Mouse (Mus musculus) activated CD4-positive, CD25-positive, alpha-beta regulatory T cell (primary cell): ENCODE data around the gene Lingo1. TPM values are rescaled to one million over a fixed set of nuclear protein-coding genes. Genes with fewer than 3 reads are reported as not detected.

Experiments used
- polyA plus RNA-seq, 2 experiments: library from polyadenylated mRNA; unstranded; fragments of 100-300 nt; shearing (Covaris generic); gene quantifications; one replicate each; pipeline ENCODE4 v1.2.1; 2017

The Lingo1 gene
- not detected for polyA plus RNA-seq

DNA sequence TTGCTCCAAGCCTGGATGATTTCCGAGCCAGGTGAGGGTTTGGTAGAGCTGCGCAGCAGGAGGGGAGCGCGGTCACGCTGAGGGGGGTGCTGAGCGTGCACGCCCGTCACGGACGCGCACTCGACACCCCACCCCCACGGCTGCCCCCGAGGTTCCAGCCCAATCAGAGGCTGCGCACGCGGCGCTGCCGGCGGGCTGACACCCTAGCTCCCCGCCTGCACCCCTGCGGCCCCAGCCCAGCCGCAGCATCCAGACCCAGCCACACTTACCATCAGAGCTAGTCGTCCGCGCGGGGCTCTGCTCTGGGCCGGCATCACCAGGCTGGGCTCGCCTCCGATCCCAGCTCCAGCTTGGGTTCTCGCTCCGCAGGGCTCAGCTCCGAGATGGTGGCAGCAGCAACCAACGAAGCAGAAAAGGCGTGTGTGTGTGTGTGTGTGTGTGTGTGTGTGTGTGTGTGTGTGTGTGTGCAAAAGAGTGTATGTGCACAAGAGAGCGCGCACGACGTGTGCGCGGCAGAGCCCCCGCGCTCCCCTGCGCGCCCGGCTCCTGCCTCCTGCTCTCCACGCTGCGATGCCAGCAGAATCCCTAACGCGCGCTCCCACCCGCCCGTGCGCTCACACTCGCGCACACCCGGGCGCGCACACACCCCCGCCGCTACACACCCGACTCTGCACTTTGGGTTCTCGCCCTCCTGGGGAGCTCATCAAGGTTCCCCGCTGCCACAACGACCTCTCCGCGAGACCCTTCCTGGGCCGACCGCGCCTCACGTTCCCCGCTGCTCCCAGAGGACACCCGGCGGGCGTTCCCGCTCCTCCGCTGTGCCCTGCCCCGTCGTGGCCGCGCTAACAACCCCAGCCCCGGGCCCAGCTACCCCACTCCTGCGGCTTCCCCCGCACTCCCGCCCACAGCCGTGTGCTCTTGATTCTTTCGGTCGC lies at the start of gene Lingo1:
Gene Lingo1, minus strand, starts transcription at position 748 of the 935 bp plus-strand sequence.

Other genes with a start within 250 kb of the Lingo1 start
- not detected for gene Odf3l1, start 68.2 kb upstream of the Lingo1 start, polyA plus RNA-seq
- under 1 TPM; 0.06 to 0.13 TPM for gene Cspg4, start 68.6 kb upstream of the Lingo1 start, polyA plus RNA-seq
- gene Snx33, start 131.9 kb upstream of the Lingo1 start, polyA plus RNA-seq: 1 to 10 TPM; 6.7 to 8.4 TPM
- gene Imp3, start 141.0 kb upstream of the Lingo1 start, polyA plus RNA-seq: 100 to 1,000 TPM in 1 of 2 experiments, 10 to 100 TPM in 1; 92.8 to 112 TPM
- 10 to 100 TPM; 17.0 to 17.7 TPM for gene Snupn, start 154.4 kb upstream of the Lingo1 start, polyA plus RNA-seq
- 10 to 100 TPM; 12.8 to 20.3 TPM for gene Ptpn9, start 198.5 kb upstream of the Lingo1 start, polyA plus RNA-seq